In the genomic region with DNA sequence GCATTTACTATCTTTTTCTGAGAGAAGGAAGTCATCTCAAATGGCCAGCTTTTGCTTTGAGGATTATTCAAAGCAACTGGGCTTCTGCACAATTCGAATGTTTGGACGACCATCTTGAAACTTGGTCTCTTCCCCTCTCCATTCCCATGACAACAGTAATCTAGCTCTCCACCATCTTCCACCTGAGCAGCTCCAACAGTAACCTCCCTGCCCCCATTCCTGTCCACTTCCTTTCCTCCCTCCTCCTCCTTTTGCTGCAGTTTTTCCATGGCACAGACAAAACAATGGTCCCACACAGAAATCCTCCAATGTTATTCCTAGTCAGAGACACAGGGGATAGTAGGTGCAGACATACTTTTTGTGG, we compare ENCODE assay signal across 14 mouse cellular contexts. TPM values are rescaled to one million over a fixed set of nuclear protein-coding genes. Genes with fewer than 3 reads are reported as not detected.
DNase-seq lines count a peak whose midpoint lies in the region; ATAC-seq lines count a peak whose summit lies in the region.
"Had no signal": no experiment of that assay in that cellular context is flagged by ENCODE, and none has a peak within 500 bp of the region (broad histone marks: within the 10 kb centered on the region; RNA-seq: fewer than 3 reads in every experiment).

No protein-coding gene starts in this region.

- H3K4me1 ChIP-seq in embryonic facial prominence, embryonic 10.5 days, result peaks cover 21% of the 10 kb centered on the region
- H3K4me1 ChIP-seq in forebrain, embryonic 13.5 days, result peaks cover 32% of the 10 kb centered on the region
- H3K4me1 ChIP-seq in hindbrain, embryonic 14.5 days (replicated peaks; ENCODE audit: control insufficient read depth, insufficient read depth, low read length), result peaks cover 15% of the 10 kb centered on the region; the same call in 1 of the 2 replicates
- H3K4me1 ChIP-seq in midbrain, embryonic 15.5 days, result peaks cover 20% of the 10 kb centered on the region

- no peaks in the 10 kb centered on the region for H3K9me3 ChIP-seq in embryonic facial prominence, embryonic 10.5 days
- no peaks in the 10 kb centered on the region for H3K9me3 ChIP-seq in forebrain, embryonic 13.5 days (replicated peaks)
- H3K9me3 ChIP-seq in hindbrain, embryonic 14.5 days (ENCODE audit: control insufficient read depth, low read length), result no peaks in the 10 kb centered on the region
- no peaks in the 10 kb centered on the region for H3K9me3 ChIP-seq in midbrain, embryonic 15.5 days

- H3K4me2 ChIP-seq in forebrain, embryonic 13.5 days, result peak overlapping the region; percentile 36
- H3K4me2 ChIP-seq in hindbrain, embryonic 14.5 days (replicated peaks), result peak overlapping the region; percentile 36; the same call in 1 of the 2 replicates
- 0 out of 2 replicates have a peak overlapping the region, but pooled peaks have one; percentile 34 for H3K4me2 ChIP-seq in midbrain, embryonic 15.5 days

- peak; percentile 29 for ATAC-seq in forebrain, embryonic 13.5 days
- ATAC-seq in hindbrain, embryonic 14.5 days (ENCODE audit: low FRiP score), result no peak
- peak; percentile 64 for ATAC-seq in midbrain, embryonic 15.5 days (replicated peaks)

- no peaks in the 10 kb centered on the region for H3K36me3 ChIP-seq in embryonic facial prominence, embryonic 10.5 days (replicated peaks)
- no peaks in the 10 kb centered on the region for H3K36me3 ChIP-seq in forebrain, embryonic 13.5 days (ENCODE audit: poor library complexity, severe bottlenecking)
- no peaks in the 10 kb centered on the region for H3K36me3 ChIP-seq in hindbrain, embryonic 14.5 days (replicated peaks; ENCODE audit: control insufficient read depth, insufficient read depth)
- H3K36me3 ChIP-seq in midbrain, embryonic 15.5 days (replicated peaks), result no peaks in the 10 kb centered on the region

- H3K9ac ChIP-seq in forebrain, embryonic 13.5 days, result no peak overlapping the region
- peak overlapping the region; percentile 20; the same call in 1 of the 2 replicates for H3K9ac ChIP-seq in hindbrain, embryonic 14.5 days
- H3K9ac ChIP-seq in midbrain, embryonic 15.5 days, result no peak overlapping the region

- H3K27ac ChIP-seq in embryonic facial prominence, embryonic 10.5 days (replicated peaks), result peak overlapping the region; percentile 35; the same call in 1 of the 2 replicates
- H3K27ac ChIP-seq in forebrain, embryonic 13.5 days, result peak overlapping the region; percentile 92
- peak overlapping the region; percentile 93 for H3K27ac ChIP-seq in hindbrain, embryonic 14.5 days
- peak overlapping the region; percentile 87 for H3K27ac ChIP-seq in midbrain, embryonic 15.5 days

- H3K27me3 ChIP-seq in embryonic facial prominence, embryonic 10.5 days (replicated peaks; ENCODE audit: low read depth, poor library complexity, severe bottlenecking), result peaks cover 98% of the 10 kb centered on the region
- peaks cover 17% of the 10 kb centered on the region for H3K27me3 ChIP-seq in forebrain, embryonic 13.5 days
- peaks cover 25% of the 10 kb centered on the region; the same call in 1 of the 2 replicates for H3K27me3 ChIP-seq in hindbrain, embryonic 14.5 days (ENCODE audit: control insufficient read depth, insufficient read depth, low read length)
- H3K27me3 ChIP-seq in midbrain, embryonic 15.5 days (replicated peaks), result peaks cover 10% of the 10 kb centered on the region; the same call in 1 of the 2 replicates

- 70% methylated on average over 2 of the region's 2 CpGs for WGBS in embryonic facial prominence, embryonic 10.5 days
- WGBS in forebrain, embryonic 13.5 days, result 61% methylated on average over 2 of the region's 2 CpGs
- 62% methylated on average over 2 of the region's 2 CpGs for WGBS in hindbrain, embryonic 14.5 days
- WGBS in midbrain, embryonic 15.5 days, result 40% methylated on average over 2 of the region's 2 CpGs

- no peak for DNase-seq in embryonic facial prominence, embryonic 10.5 days (ENCODE audit: low spot score)
- no peak for DNase-seq in hindbrain, embryonic 14.5 days (ENCODE audit: low spot score)
- DNase-seq in left cerebral cortex, adult 9 months (ENCODE audit: low spot score in 2 of 2), result no peak
- no peak for DNase-seq in left cerebral cortex, adult 8-10 months (ENCODE audit: low spot score in 2 of 2)
- no peak for DNase-seq in cerebellum, adult 8-10 months
- no peak for DNase-seq in adrenal gland, postnatal 4 days (ENCODE audit: low spot score in 2 of 2)
- DNase-seq: cerebellum, adult 9-10 months; kidney, adult 18-20 months; kidney, postnatal 14 days; layer of hippocampus, postnatal 36 days; lung, adult 2 months; lung, postnatal 4 days had no signal

- H3K4me3 ChIP-seq in embryonic facial prominence, embryonic 10.5 days, result no peak overlapping the region
- H3K4me3 ChIP-seq in forebrain, embryonic 13.5 days, result no peak overlapping the region
- no peak overlapping the region for H3K4me3 ChIP-seq in hindbrain, embryonic 14.5 days (replicated peaks; ENCODE audit: low read length)
- H3K4me3 ChIP-seq in midbrain, embryonic 15.5 days, result no peak overlapping the region

RNA-seq across cellular contexts. Expression of a gene that starts 11.2 kb away (rescaled TPM):
- 181 and 185 TPM in 2 replicates for polyA plus RNA-seq in embryonic facial prominence, embryonic 10.5 days (2016; fragmentation: Nextera tagmentation; extraction: Ambion mirVana)
- polyA plus RNA-seq in forebrain, embryonic 13.5 days (2015; fragmentation: Nextera tagmentation; extraction: Ambion mirVana), result 316 and 321 TPM in 2 replicates
- 315 and 348 TPM in 2 replicates for polyA plus RNA-seq in hindbrain, embryonic 14.5 days (2014; fragmentation: Nextera tagmentation; extraction: Ambion mirVana)
- polyA plus RNA-seq in midbrain, embryonic 15.5 days (2015; fragmentation: Nextera tagmentation; extraction: Ambion mirVana), result 374 and 387 TPM in 2 replicates
- total RNA-seq in left cerebral cortex, adult 8-10 months (2022), result 100 to 1,000 TPM; 187 to 208 (median 193) TPM
- total RNA-seq in adrenal gland, postnatal 4 days (2021), result 100 to 1,000 TPM; 119 to 124 TPM

Comparison
In these comparisons a context has a peak if more than half of its experiments do, and no peak if none do; other contexts are left out.
1. H3K27ac ChIP-seq: peak in every context shown above with its lines; median percentile 93 in hindbrain, embryonic 14.5 days; 92 in forebrain, embryonic 13.5 days; 87 in midbrain, embryonic 15.5 days; 35 in embryonic facial prominence, embryonic 10.5 days.